Mouse (Mus musculus) liver, adult 2 months (tissue): ENCODE data around the gene Dyrk1a. TPM values are rescaled to one million over a fixed set of nuclear protein-coding genes. Genes with fewer than 3 reads are reported as not detected.
A peak's percentile ranks its signal among the peaks of the same experiment; 100 is the strongest.

Experiments
- DNase-seq: peaks from one replicate; pipeline ENCODE4 v3.0.0-alpha.2; 2011; ENCODE audit warnings: low read depth, low spot score; ENCODE audit errors: extremely low read depth
- H3K27ac ChIP-seq: fragments of 200-500 bp; replicated peaks from 2 replicates; pipeline ENCODE4 v1.5.1; 2012; ENCODE audit warnings: low read depth, mild to moderate bottlenecking, control low read depth, inconsistent platforms, low read length; ENCODE audit not compliant: insufficient read depth
- H3K27me3 ChIP-seq: fragments of 200-500 bp; 2 replicates; pipeline ENCODE4 v1.6.1; 2012; ENCODE audit warnings: mild to moderate bottlenecking, moderate library complexity, low read length, inconsistent platforms; ENCODE audit not compliant: control insufficient read depth, insufficient read depth
- H3K36me3 ChIP-seq: fragments of 200-500 bp; 2 replicates; pipeline ENCODE4 v1.6.1; 2012; ENCODE audit warnings: low read length, inconsistent platforms; ENCODE audit not compliant: control insufficient read depth, insufficient read depth
- H3K4me1 ChIP-seq: fragments of 200-500 bp; 2 replicates; pipeline ENCODE4 v1.6.1; 2011; ENCODE audit warnings: low read length; ENCODE audit not compliant: control insufficient read depth, insufficient read depth
- H3K4me3 ChIP-seq: fragments of 200-500 bp; 2 replicates; pipeline ENCODE4 v1.5.1; 2011; ENCODE audit warnings: low read depth, mild to moderate bottlenecking, control low read depth, low read length, moderate library complexity; ENCODE audit not compliant: insufficient read depth
- H3K79me2 ChIP-seq: fragments of 200-500 bp; 2 replicates; pipeline ENCODE4 v1.6.1; 2012; ENCODE audit warnings: inconsistent platforms, mild to moderate bottlenecking, low read length, moderate library complexity; ENCODE audit not compliant: control insufficient read depth, insufficient read depth
- H3K9ac ChIP-seq: fragments of 200-500 bp; 2 replicates; pipeline ENCODE4 v1.6.1; 2012; ENCODE audit warnings: low read depth, mild to moderate bottlenecking, control low read depth, inconsistent platforms, low read length
- CTCF ChIP-seq: fragments of 200-500 bp; IDR thresholded peaks from 2 replicates; pipeline ENCODE4 v1.5.1; 2011; ENCODE audit warnings: low read depth, low read length, control low read depth
- POLR2A ChIP-seq: fragments of 200-500 bp; IDR thresholded peaks from 2 replicates; pipeline ENCODE4 v1.6.1; 2011; ENCODE audit warnings: low read length, control low read depth; ENCODE audit not compliant: insufficient read depth; ENCODE audit errors: extremely low read depth
- WGBS: fragments of 180-500 bp; shearing (Covaris S2); methylation state at CpG from one replicate; pipeline ENCODE4 v1.1.7; 2018; 5-methylcytosine and 5-hydroxymethylcytosine counted together
- polyA plus RNA-seq: library from polyadenylated mRNA; depleted of rRNA; stranded (reverse); fragments of >200 nt; gene quantifications from 2 replicates; pipeline ENCODE4 v1.2.3, GENCODE M21; 2012; rRNA removed
- total RNA-seq: library from RNA; depleted of rRNA; stranded (reverse); fragments of >200 nt; gene quantifications from 2 replicates; pipeline ENCODE4 v1.2.3, GENCODE M21; 2014; rRNA removed

Dyrk1a gene
- total and polyA plus RNA-seq, 2 experiments = 12.2 to 13.6 TPM

DNA sequence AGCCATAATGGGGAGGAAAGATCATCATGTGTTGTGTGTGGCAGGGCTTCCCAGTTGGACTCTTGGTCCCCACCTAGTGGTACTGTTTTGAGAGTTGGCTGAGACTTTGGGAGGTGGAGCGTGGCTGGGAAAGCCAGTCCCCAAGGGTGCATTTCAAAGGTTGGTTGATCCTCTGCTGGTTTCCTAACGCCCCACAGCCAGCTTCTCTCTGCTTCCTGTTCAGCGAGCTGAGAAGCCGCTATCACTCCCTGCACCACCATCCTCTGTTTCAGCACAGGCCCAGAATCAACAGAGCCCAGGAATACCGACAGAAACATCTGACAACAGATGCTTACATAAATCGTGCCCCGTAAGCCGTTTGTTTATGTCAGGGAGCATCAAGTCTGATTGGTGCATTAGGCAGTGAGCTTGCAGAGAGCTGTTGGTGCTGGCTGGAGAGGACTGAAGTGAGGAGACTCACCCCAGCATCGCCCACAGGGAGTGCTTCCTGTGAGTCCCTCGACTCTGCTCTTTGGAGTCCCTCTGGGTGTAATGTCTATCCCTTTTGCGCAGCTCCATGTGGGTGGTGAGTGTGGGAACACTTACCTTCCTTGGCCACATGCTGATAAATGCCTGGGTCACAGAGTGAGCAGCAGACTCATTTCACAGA lies 174.2 kb downstream of the Dyrk1a start:
- WGBS = 5% methylated on average over 11 of the region's 11 CpGs
- no peaks in the 10 kb centered on the region for H3K79me2 ChIP-seq
- H3K9ac ChIP-seq = no peak overlapping the region
- peak; percentile 38; the same call in 1 of the 2 replicates for TF ChIP-seq CTCF
- no peak for TF ChIP-seq POLR2A
- H3K4me1 ChIP-seq = no peaks in the 10 kb centered on the region
- DNase-seq = peak; percentile 40
- H3K27ac ChIP-seq = no peak overlapping the region
- no peak overlapping the region for H3K4me3 ChIP-seq
- H3K36me3 ChIP-seq = no peaks in the 10 kb centered on the region
- 0 out of 2 replicates have a peak, but pooled peaks cover 3% of the 10 kb centered on the region for H3K27me3 ChIP-seq

DNA sequence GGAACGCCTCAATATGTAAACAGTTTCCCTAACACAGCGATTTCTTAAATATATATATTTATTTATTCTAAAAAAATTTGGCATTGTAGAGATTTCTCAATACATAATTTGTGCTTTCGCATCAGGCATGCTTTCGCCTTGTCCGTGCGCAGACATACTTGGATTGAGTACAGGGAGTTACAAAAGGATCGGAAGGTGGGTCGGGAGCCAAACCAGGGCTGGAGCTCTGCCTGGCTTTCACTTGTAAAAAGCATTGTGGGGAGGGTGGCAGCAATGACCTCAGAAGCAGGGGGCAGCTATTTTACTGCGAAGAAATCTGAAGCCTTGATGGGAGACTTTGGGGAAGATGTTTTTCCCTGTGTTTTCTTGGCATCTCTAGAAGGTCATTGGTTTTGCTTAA lies 175.2 kb downstream of the Dyrk1a start:
- TF ChIP-seq CTCF = no peak
- TF ChIP-seq POLR2A = no peak
- 88% methylated on average over 9 of the region's 9 CpGs for WGBS
- no peak overlapping the region for H3K27ac ChIP-seq

More for the DNA sequence above, 175.2 kb downstream of the Dyrk1a start:
- no peak for DNase-seq
- H3K36me3 ChIP-seq = no peaks in the 10 kb centered on the region
- H3K4me3 ChIP-seq = no peak overlapping the region
- H3K27me3 ChIP-seq = 0 out of 2 replicates have a peak, but pooled peaks cover 3% of the 10 kb centered on the region
- no peaks in the 10 kb centered on the region for H3K4me1 ChIP-seq
- H3K9ac ChIP-seq = no peak overlapping the region
- H3K79me2 ChIP-seq = no peaks in the 10 kb centered on the region

Other genes starting within 250 kb of the Dyrk1a start
- 0.74 and 1.6 TPM in 2 replicates for gene Ripply3, start 241.6 kb upstream of the Dyrk1a start, total RNA-seq
- 0.99 and 1.1 TPM in 2 replicates for gene Ripply3, start 241.6 kb upstream of the Dyrk1a start, polyA plus RNA-seq
- 26.7 and 28.6 TPM in 2 replicates for gene Ttc3, start 199.4 kb upstream of the Dyrk1a start, total RNA-seq
- 6.8 and 9.3 TPM in 2 replicates for gene Ttc3, start 199.4 kb upstream of the Dyrk1a start, polyA plus RNA-seq
- gene Pigp, start 198.2 kb upstream of the Dyrk1a start, total RNA-seq = 34.0 and 41.2 TPM in 2 replicates
- 7.6 and 13.1 TPM in 2 replicates for gene Pigp, start 198.2 kb upstream of the Dyrk1a start, polyA plus RNA-seq
- 33.1 and 33.9 TPM in 2 replicates for gene Vps26c, start 43.2 kb upstream of the Dyrk1a start, total RNA-seq
- 18.8 and 19.4 TPM in 2 replicates for gene Vps26c, start 43.2 kb upstream of the Dyrk1a start, polyA plus RNA-seq